Comparison of ENCODE assay signal across 31 mouse cellular contexts in the genomic region with DNA sequence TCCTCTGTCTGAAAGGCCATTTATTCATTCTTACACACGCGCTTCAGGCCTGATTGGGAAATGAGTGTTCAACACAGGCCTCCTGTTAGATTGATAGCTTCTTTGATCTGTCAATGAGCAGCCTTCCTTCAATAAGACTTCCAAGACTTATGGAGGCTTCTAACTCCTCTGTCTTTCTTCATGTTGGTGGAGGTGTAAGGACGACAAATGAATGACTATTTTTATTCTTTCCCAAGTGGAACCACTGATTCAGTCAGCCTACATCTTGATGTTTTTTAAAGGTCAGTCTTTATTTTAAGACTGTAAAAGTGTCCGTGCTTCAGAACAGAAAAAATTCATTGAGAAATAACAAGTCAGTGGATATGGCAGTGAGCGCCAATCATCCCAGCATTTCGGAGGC.
"Had no signal": no experiment of that assay in that cellular context is flagged by ENCODE, and none has a peak within 500 bp of the region (broad histone marks: within the 10 kb centered on the region; RNA-seq: fewer than 3 reads in every experiment).

No protein-coding gene starts in this region.

- ATAC-seq: liver, embryonic 12.5 days; liver, postnatal 0 days; lung, postnatal 0 days; midbrain, embryonic 13.5 days; midbrain, embryonic 15.5 days had no signal

- H3K27ac ChIP-seq: left cerebral cortex, adult 2 months; limb, embryonic 10.5 days; limb, embryonic 12.5 days; limb, embryonic 13.5 days; limb, embryonic 15.5 days; liver, embryonic 12.5 days; liver, embryonic 13.5 days; liver, embryonic 14.5 days; liver, embryonic 15.5 days; lung, embryonic 15.5 days; macrophage; midbrain, embryonic 10.5 days; midbrain, embryonic 12.5 days; midbrain, embryonic 13.5 days; midbrain, embryonic 15.5 days; neural tube, embryonic 12.5 days had no signal

- H3K9me3 ChIP-seq: limb, embryonic 10.5 days; limb, embryonic 12.5 days; limb, embryonic 13.5 days; limb, embryonic 15.5 days; liver, embryonic 12.5 days; liver, embryonic 13.5 days; liver, embryonic 15.5 days; lung, embryonic 15.5 days; megakaryocyte, embryonic 14.5 days; midbrain, embryonic 10.5 days; midbrain, embryonic 12.5 days; midbrain, embryonic 13.5 days; midbrain, embryonic 15.5 days; neural tube, embryonic 12.5 days had no signal

- H3K9ac ChIP-seq: limb, embryonic 12.5 days; limb, embryonic 13.5 days; limb, embryonic 15.5 days; liver, embryonic 12.5 days; liver, embryonic 13.5 days; liver, embryonic 14.5 days; liver, embryonic 15.5 days; liver, postnatal 0 days; lung, embryonic 14.5 days; lung, embryonic 15.5 days; midbrain, embryonic 12.5 days; midbrain, embryonic 13.5 days; midbrain, embryonic 15.5 days; neural tube, embryonic 12.5 days had no signal

- H3K27me3 ChIP-seq: limb, embryonic 12.5 days; limb, embryonic 13.5 days; limb, embryonic 15.5 days; liver, embryonic 13.5 days; liver, embryonic 15.5 days; lung, embryonic 15.5 days; midbrain, embryonic 12.5 days; midbrain, embryonic 13.5 days; midbrain, embryonic 15.5 days; neural tube, embryonic 12.5 days had no signal

- H3K4me1 ChIP-seq: limb, embryonic 10.5 days; limb, embryonic 12.5 days; limb, embryonic 13.5 days; limb, embryonic 15.5 days; midbrain, embryonic 12.5 days; midbrain, embryonic 15.5 days had no signal

- DNase-seq: left cerebral cortex, postnatal 4 days; liver; liver, embryonic 13.5 days; liver, postnatal 0 days; lung, adult 18-20 months; lung, adult 2 months; lung, embryonic 14.5 days; lung, postnatal 10 days; lung, postnatal 14 days; lung, postnatal 36 days; lung, postnatal 4 days; midbrain, embryonic 14.5 days had no signal

- H3K4me2 ChIP-seq: limb, embryonic 12.5 days; limb, embryonic 13.5 days; limb, embryonic 15.5 days; liver, embryonic 11.5 days; liver, embryonic 12.5 days; liver, embryonic 13.5 days; liver, embryonic 15.5 days; lung, embryonic 14.5 days; lung, embryonic 15.5 days; midbrain, embryonic 12.5 days; midbrain, embryonic 13.5 days; midbrain, embryonic 15.5 days; neural tube, embryonic 12.5 days had no signal

- H3K4me3 ChIP-seq: left cerebral cortex, adult 2 months; limb, embryonic 10.5 days; limb, embryonic 12.5 days; limb, embryonic 13.5 days; limb, embryonic 15.5 days; liver, embryonic 12.5 days; liver, embryonic 13.5 days; liver, embryonic 15.5 days; lung, embryonic 15.5 days; megakaryocyte, embryonic 14.5 days; midbrain, embryonic 10.5 days; midbrain, embryonic 12.5 days; midbrain, embryonic 13.5 days; midbrain, embryonic 15.5 days; myocyte; neural tube, embryonic 12.5 days had no signal

- H3K36me3 ChIP-seq: limb, embryonic 10.5 days; limb, embryonic 12.5 days; limb, embryonic 13.5 days; limb, embryonic 15.5 days; liver, embryonic 12.5 days; liver, embryonic 13.5 days; liver, embryonic 15.5 days; lung, embryonic 15.5 days; midbrain, embryonic 10.5 days; midbrain, embryonic 12.5 days; midbrain, embryonic 13.5 days; midbrain, embryonic 15.5 days; neural tube, embryonic 12.5 days had no signal
